Mouse (Mus musculus): ENCODE measurements around the gene Ajap1. TPM values are rescaled to one million over a fixed set of nuclear protein-coding genes. Genes with fewer than 3 reads are reported as not detected.

Gene Ajap1
- polyA plus RNA-seq, 1 experiment from 2014 or later = not detected

DNA sequence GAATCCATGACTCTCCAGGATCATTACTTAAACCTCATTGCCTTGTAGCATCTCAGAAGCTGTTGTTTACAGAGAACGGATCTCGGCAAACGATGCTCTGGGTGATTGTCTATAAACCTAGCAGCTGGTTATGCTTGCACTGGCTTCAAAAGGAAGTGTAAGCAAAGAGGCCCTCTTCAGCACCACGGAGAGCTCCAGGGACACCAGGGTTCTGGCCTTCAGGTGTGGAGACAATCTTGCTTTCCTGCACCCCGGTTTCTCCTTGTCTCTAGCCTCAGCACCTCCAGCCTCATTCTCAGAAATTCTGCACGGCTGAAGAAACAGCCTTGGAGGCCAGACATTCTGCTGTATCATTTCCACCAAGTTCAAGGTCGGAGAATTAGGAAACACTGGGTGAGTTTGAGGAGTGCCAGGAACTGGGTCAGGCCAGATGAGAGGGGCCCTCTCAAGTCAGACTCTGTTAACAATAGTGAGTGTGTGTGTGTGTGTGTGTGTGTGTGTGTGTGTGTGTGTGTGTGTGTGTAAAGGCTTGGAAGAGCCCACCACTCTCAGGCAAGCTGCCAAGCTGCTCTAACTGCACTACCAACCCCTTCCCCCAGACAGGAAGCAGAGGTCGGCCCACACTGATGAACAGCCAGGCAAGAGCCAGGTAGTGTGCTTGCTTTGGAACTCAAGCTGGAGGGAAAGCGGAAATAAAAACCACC is 124.9 kb downstream of the Ajap1 start:
- no peak overlapping the region for H3K4me3 ChIP-seq (ENCODE audit: low read depth, low read length)
- WGBS (ENCODE audit: insufficient replicate concordance) = 45% methylated on average over 9 of the region's 9 CpGs
- no peaks in the 10 kb centered on the region for H3K9me3 ChIP-seq (ENCODE audit: low read length)
- H3K4me1 ChIP-seq (ENCODE audit: insufficient read depth) = no peaks in the 10 kb centered on the region
- H3K27ac ChIP-seq (ENCODE audit: low read depth) = no peak overlapping the region
- no peak for TF ChIP-seq CTCF (IDR thresholded peaks at IDR 0.05; ENCODE audit: low read depth)
- no peak for TF ChIP-seq EP300 (IDR thresholded peaks at IDR 0.05; ENCODE audit: low read depth)
- H3K27me3 ChIP-seq (ENCODE audit: insufficient read depth, low read length) = no peaks in the 10 kb centered on the region
- no peak overlapping the region for H3K4me2 ChIP-seq (ENCODE audit: low read depth, low read length)
- no peak for ATAC-seq
- DNase-seq = no peak
- no peaks in the 10 kb centered on the region for H3K36me3 ChIP-seq (replicated peaks; ENCODE audit: insufficient read depth, low read length)
- no peak overlapping the region for H3K9ac ChIP-seq (replicated peaks)

DNA sequence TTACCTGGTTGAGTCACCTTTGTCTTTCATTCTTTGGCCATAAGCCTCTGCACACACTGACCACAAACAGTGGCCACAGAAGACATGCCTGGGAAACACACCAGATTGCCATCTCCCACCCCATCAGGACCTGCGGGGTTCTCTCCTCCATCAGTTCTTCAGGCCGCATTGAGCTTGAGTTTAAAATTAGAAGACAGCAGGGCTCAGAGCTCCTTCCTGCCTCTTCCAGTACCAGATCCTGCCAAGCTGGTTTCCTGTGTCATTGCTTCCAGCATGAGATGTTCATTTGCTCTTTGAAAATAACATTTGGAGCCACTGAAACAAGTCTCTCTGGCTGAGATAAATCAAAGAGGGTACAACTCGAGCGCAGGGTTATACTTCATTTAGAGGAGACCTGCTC is 126.4 kb downstream of the Ajap1 start:
- no peak overlapping the region for H3K27ac ChIP-seq (ENCODE audit: low read depth)
- H3K27me3 ChIP-seq (ENCODE audit: insufficient read depth, low read length) = no peaks in the 10 kb centered on the region
- H3K4me1 ChIP-seq (ENCODE audit: insufficient read depth) = no peaks in the 10 kb centered on the region
- no peak for DNase-seq
- no peak overlapping the region for H3K4me2 ChIP-seq (ENCODE audit: low read depth, low read length)
- no peaks in the 10 kb centered on the region for H3K36me3 ChIP-seq (replicated peaks; ENCODE audit: insufficient read depth, low read length)
- WGBS (ENCODE audit: insufficient replicate concordance) = 85% methylated on average over 4 of the region's 4 CpGs
- no peak overlapping the region for H3K9ac ChIP-seq (replicated peaks)
- no peak overlapping the region for H3K4me3 ChIP-seq (ENCODE audit: low read depth, low read length)
- ATAC-seq = no peak
- TF ChIP-seq EP300 (IDR thresholded peaks at IDR 0.05; ENCODE audit: low read depth) (no peak), CTCF (IDR thresholded peaks at IDR 0.05; ENCODE audit: low read depth) (no peak)
- H3K9me3 ChIP-seq (ENCODE audit: low read length) = no peaks in the 10 kb centered on the region

DNA sequence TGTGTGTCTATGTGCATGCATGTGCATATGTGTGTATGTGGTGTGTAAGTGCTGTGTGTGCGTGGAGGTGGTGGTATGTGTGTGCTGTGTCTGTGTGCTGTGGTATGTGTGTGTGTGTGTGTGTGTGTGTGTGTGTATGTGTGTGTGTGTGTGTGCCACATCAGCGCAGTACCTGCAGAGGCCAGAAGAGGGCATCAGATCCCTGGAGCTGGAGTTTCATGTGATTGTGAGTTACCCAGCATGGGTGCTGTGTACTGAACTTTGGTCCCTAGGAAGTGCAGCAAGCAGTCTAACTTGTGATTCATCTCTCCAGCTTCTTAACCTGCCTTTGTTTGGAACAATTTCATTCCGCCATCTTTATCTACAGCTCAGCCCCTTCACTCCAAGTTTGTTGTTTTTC is 137.6 kb downstream of the Ajap1 start:
- ATAC-seq (no peak), DNase-seq (no peak)
- no peak overlapping the region for H3K9ac ChIP-seq (replicated peaks)
- no peaks in the 10 kb centered on the region; the same call in 1 of the 2 replicates for H3K9me3 ChIP-seq (ENCODE audit: low read length)
- 88% methylated on average over 3 of the region's 3 CpGs for WGBS (ENCODE audit: insufficient replicate concordance)
- H3K4me3 ChIP-seq (ENCODE audit: low read depth, low read length) = no peak overlapping the region
- H3K4me1 ChIP-seq (ENCODE audit: insufficient read depth) = no peaks in the 10 kb centered on the region
- peak; percentile 20; the same call in 1 of the 2 replicates for TF ChIP-seq CTCF (IDR thresholded peaks at IDR 0.05; ENCODE audit: low read depth)
- no peak for TF ChIP-seq EP300 (IDR thresholded peaks at IDR 0.05; ENCODE audit: low read depth)
- H3K4me2 ChIP-seq (ENCODE audit: low read depth, low read length) = no peak overlapping the region
- H3K27ac ChIP-seq (ENCODE audit: low read depth) = no peak overlapping the region
- no peaks in the 10 kb centered on the region for H3K36me3 ChIP-seq (replicated peaks; ENCODE audit: insufficient read depth, low read length)
- no peaks in the 10 kb centered on the region for H3K27me3 ChIP-seq (ENCODE audit: insufficient read depth, low read length)

DNA sequence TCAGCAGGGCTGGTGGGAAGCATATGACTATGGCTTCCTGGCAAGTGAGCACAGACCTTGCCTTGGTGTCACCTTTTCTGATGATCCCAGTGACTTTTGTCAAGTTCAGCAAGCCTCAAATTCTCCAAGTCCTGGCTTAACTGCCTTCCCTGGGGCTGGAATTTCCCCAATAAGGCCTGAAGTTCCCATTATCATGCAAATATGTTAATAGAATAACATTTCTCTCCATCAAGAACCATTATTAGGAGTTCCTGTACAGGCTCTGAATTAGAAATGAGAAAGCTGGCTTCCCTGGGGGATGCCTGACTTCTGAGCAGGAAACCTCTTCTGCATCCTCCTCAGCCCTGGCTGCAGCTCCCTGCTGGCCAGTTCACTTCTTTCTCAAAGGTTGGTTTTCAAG is 141.7 kb downstream of the Ajap1 start:
- Histone ChIP-seq H3K4me2 (ENCODE audit: low read depth, low read length) (no peak overlapping the region), H3K9ac (replicated peaks) (no peak overlapping the region), H3K4me1 (ENCODE audit: insufficient read depth) (no peaks in the 10 kb centered on the region), H3K4me3 (ENCODE audit: low read depth, low read length) (no peak overlapping the region), H3K27me3 (ENCODE audit: insufficient read depth, low read length) (no peaks in the 10 kb centered on the region), H3K9me3 (ENCODE audit: low read length) (peaks cover 2% of the 10 kb centered on the region; the same call in 1 of the 2 replicates), H3K27ac (ENCODE audit: low read depth) (no peak overlapping the region), H3K36me3 (replicated peaks; ENCODE audit: insufficient read depth, low read length) (no peaks in the 10 kb centered on the region)
- TF ChIP-seq EP300 (IDR thresholded peaks at IDR 0.05; ENCODE audit: low read depth) (no peak), CTCF (IDR thresholded peaks at IDR 0.05; ENCODE audit: low read depth) (no peak)
- ATAC-seq = no peak
- DNase-seq = no peak

DNA sequence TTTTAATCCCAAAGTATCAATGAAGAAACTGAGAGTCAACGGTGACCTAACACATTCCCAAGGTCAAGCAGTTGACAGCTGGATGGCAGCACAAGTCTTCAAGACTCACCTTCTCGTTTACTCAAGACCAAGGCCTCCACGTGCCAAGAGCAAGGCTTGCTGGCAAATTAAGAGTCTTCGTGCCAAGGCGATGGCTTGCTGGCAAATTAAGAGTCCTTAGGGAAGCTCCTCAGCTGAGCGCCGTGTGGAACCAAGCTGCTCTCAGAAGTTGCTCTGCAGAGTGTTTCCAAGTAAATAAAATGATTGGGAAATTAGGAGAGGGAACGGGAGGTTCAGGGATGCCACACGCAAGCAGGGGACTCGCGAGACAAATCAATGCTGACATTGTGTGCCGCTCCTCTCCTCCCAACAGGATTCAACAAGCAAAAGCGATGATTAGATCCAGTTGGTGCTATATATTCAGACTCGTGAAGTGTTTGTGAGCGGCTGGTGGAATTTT is 147.3 kb downstream of the Ajap1 start:
- H3K4me3 ChIP-seq (ENCODE audit: low read depth, low read length) = no peak overlapping the region

DNA sequence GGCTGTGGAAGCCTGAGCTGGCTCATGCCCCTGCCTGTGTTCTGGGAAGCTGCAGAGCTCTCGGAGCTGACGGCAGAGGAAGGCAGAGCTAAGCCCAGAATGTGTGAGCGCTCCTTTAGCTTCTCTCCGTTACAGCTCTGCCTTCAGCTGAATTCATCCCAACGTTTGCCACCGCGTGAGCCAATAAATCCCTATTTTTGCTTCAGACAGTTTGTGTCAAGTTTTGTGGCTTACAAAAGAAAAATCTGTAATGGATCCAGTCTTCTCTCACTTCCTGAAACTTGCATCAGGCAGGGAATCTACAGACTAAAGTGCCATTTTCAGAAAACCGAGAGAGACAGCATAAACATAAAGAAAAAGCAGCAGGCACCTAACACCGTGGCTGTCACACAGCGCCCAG is 154.8 kb downstream of the Ajap1 start:
- TF ChIP-seq CTCF (IDR thresholded peaks at IDR 0.05; ENCODE audit: low read depth) = no peak
- no peak for TF ChIP-seq EP300 (IDR thresholded peaks at IDR 0.05; ENCODE audit: low read depth)
- no peak overlapping the region for H3K4me2 ChIP-seq (ENCODE audit: low read depth, low read length)
- no peaks in the 10 kb centered on the region for H3K4me1 ChIP-seq (ENCODE audit: insufficient read depth)
- 72% methylated on average over 10 of the region's 10 CpGs for WGBS (ENCODE audit: insufficient replicate concordance)
- no peaks in the 10 kb centered on the region; the same call in 1 of the 2 replicates for H3K9me3 ChIP-seq (ENCODE audit: low read length)
- H3K9ac ChIP-seq (replicated peaks) = no peak overlapping the region
- H3K27me3 ChIP-seq (ENCODE audit: insufficient read depth, low read length) = no peaks in the 10 kb centered on the region
- no peak overlapping the region for H3K4me3 ChIP-seq (ENCODE audit: low read depth, low read length)
- ATAC-seq (no peak), DNase-seq (no peak)
- no peaks in the 10 kb centered on the region for H3K36me3 ChIP-seq (replicated peaks; ENCODE audit: insufficient read depth, low read length)
- no peak overlapping the region for H3K27ac ChIP-seq (ENCODE audit: low read depth)

More for the DNA sequence above, 147.3 kb downstream of the Ajap1 start:
- Histone ChIP-seq H3K4me2 (ENCODE audit: low read depth, low read length) (no peak overlapping the region), H3K9ac (replicated peaks) (no peak overlapping the region), H3K9me3 (ENCODE audit: low read length) (peaks cover 8% of the 10 kb centered on the region; the same call in 1 of the 2 replicates), H3K36me3 (replicated peaks; ENCODE audit: insufficient read depth, low read length) (no peaks in the 10 kb centered on the region), H3K27ac (ENCODE audit: low read depth) (no peak overlapping the region), H3K27me3 (ENCODE audit: insufficient read depth, low read length) (no peaks in the 10 kb centered on the region), H3K4me1 (ENCODE audit: insufficient read depth) (no peaks in the 10 kb centered on the region)
- ATAC-seq = no peak
- WGBS (ENCODE audit: insufficient replicate concordance) = 74% methylated on average over 15 of the region's 15 CpGs
- DNase-seq = no peak
- no peak for TF ChIP-seq CTCF (IDR thresholded peaks at IDR 0.05; ENCODE audit: low read depth)
- TF ChIP-seq EP300 (IDR thresholded peaks at IDR 0.05; ENCODE audit: low read depth) = no peak
